Mouse (Mus musculus): ENCODE data around the gene Hexim2. TPM values are rescaled to one million over a fixed set of nuclear protein-coding genes. Genes with fewer than 3 reads are reported as not detected.

The Hexim2 gene
- polyA plus RNA-seq, 2 experiments: 8.6 to 9.4 TPM

DNA sequence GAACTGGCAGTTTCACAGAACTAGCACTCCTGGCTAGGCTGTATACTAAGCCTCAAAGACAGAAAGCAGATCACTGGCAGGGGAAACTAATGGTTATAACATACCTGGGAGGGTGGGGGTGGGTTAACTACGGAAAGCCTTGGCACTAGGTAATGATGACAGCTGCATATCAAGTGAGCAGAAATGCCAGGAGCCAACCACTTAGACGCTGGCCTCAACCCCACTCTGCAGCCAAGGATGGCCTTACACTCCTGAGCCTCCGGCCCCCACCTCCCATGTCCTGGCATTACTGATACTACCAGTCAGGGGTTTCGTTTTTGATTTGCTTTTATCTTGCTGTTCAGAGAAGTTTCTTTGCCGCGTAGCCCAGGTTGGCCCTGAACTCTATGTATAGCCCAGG, 36.4 kb upstream of the Hexim2 start:
- no peak for TF ChIP-seq POLR2A (IDR thresholded peaks at IDR 0.05; ENCODE audit: borderline replicate concordance, extremely low read depth, insufficient read depth, insufficient read length)
- DNase-seq (ENCODE audit: low spot score): no peak
- H3K36me3 ChIP-seq (ENCODE audit: control insufficient read depth, insufficient read depth, low read length): no peaks in the 10 kb centered on the region
- ATAC-seq (ENCODE audit: low FRiP score, low read depth): no peak
- no peak overlapping the region for H3K4me3 ChIP-seq (replicated peaks; ENCODE audit: low read length)
- H3K4me2 ChIP-seq (replicated peaks; ENCODE audit: low read depth, low read length, severe bottlenecking): no peak overlapping the region
- no peaks in the 10 kb centered on the region for H3K9me3 ChIP-seq (ENCODE audit: control insufficient read depth, low read length)
- no peak overlapping the region for H3K27ac ChIP-seq (replicated peaks; ENCODE audit: low read depth, low read length)
- H3K9ac ChIP-seq (ENCODE audit: low read depth, low read length, severe bottlenecking): no peak overlapping the region
- peaks cover 5% of the 10 kb centered on the region; the same call in 1 of the 2 replicates for H3K27me3 ChIP-seq (ENCODE audit: control insufficient read depth, insufficient read depth, low read length)
- WGBS: 82% methylated on average over 6 of the region's 6 CpGs
- H3K4me1 ChIP-seq (ENCODE audit: control insufficient read depth, insufficient read depth, low read length): peaks cover 10% of the 10 kb centered on the region; the same call in 1 of the 2 replicates

- Histone ChIP-seq H3K4me3 (replicated peaks; ENCODE audit: low read length) (no peak overlapping the region; the same call in 1 of the 2 replicates), H3K9ac (ENCODE audit: low read depth, low read length, severe bottlenecking) (no peak overlapping the region), H3K36me3 (ENCODE audit: control insufficient read depth, insufficient read depth, low read length) (no peaks in the 10 kb centered on the region), H3K27me3 (ENCODE audit: control insufficient read depth, insufficient read depth, low read length) (peaks cover 9% of the 10 kb centered on the region; the same call in 1 of the 2 replicates), H3K27ac (replicated peaks; ENCODE audit: low read depth, low read length) (peak overlapping the region; percentile 39; the same call in 1 of the 2 replicates), H3K4me1 (ENCODE audit: control insufficient read depth, insufficient read depth, low read length) (peaks cover 17% of the 10 kb centered on the region), H3K9me3 (ENCODE audit: control insufficient read depth, low read length) (no peaks in the 10 kb centered on the region), H3K4me2 (replicated peaks; ENCODE audit: low read depth, low read length, severe bottlenecking) (peak overlapping the region; percentile 24)
- DNase-seq (ENCODE audit: low spot score): peak; percentile 24
- WGBS: 21% methylated on average over 22 of the region's 22 CpGs
- ATAC-seq (ENCODE audit: low FRiP score, low read depth): no peak
- TF ChIP-seq POLR2A (IDR thresholded peaks at IDR 0.05; ENCODE audit: borderline replicate concordance, extremely low read depth, insufficient read depth, insufficient read length): no peak
Measured at GRCm38 (mm10) chr11:103096979-103097894, 35.0 kb upstream of the Hexim2 start.

- TF ChIP-seq POLR2A (IDR thresholded peaks at IDR 0.05; ENCODE audit: borderline replicate concordance, extremely low read depth, insufficient read depth, insufficient read length): no peak
- Histone ChIP-seq H3K4me3 (replicated peaks; ENCODE audit: low read length) (no peak overlapping the region), H3K9me3 (ENCODE audit: control insufficient read depth, low read length) (no peaks in the 10 kb centered on the region), H3K9ac (ENCODE audit: low read depth, low read length, severe bottlenecking) (no peak overlapping the region), H3K4me1 (ENCODE audit: control insufficient read depth, insufficient read depth, low read length) (peaks cover 20% of the 10 kb centered on the region), H3K4me2 (replicated peaks; ENCODE audit: low read depth, low read length, severe bottlenecking) (no peak overlapping the region), H3K27me3 (ENCODE audit: control insufficient read depth, insufficient read depth, low read length) (peaks cover 9% of the 10 kb centered on the region; the same call in 1 of the 2 replicates), H3K27ac (replicated peaks; ENCODE audit: low read depth, low read length) (no peak overlapping the region), H3K36me3 (ENCODE audit: control insufficient read depth, insufficient read depth, low read length) (no peaks in the 10 kb centered on the region)
- no peak for ATAC-seq (ENCODE audit: low FRiP score, low read depth)
- WGBS: 78% methylated on average over 11 of the region's 11 CpGs
- DNase-seq (ENCODE audit: low spot score): no peak
Measured at GRCm38 (mm10) chr11:103098531-103099190, 33.6 kb upstream of the Hexim2 start.

GRCm38 (mm10) chr11:103099352-103099940, 32.8 kb upstream of the Hexim2 start:
- no peak for TF ChIP-seq POLR2A (IDR thresholded peaks at IDR 0.05; ENCODE audit: borderline replicate concordance, extremely low read depth, insufficient read depth, insufficient read length)
- peaks cover 20% of the 10 kb centered on the region for H3K4me1 ChIP-seq (ENCODE audit: control insufficient read depth, insufficient read depth, low read length)
- no peaks in the 10 kb centered on the region for H3K36me3 ChIP-seq (ENCODE audit: control insufficient read depth, insufficient read depth, low read length)
- 57% methylated on average over 12 of the region's 12 CpGs for WGBS
- no peak for ATAC-seq (ENCODE audit: low FRiP score, low read depth)
- no peak overlapping the region for H3K9ac ChIP-seq (ENCODE audit: low read depth, low read length, severe bottlenecking)
- DNase-seq (ENCODE audit: low spot score): no peak
- peaks cover 9% of the 10 kb centered on the region; the same call in 1 of the 2 replicates for H3K27me3 ChIP-seq (ENCODE audit: control insufficient read depth, insufficient read depth, low read length)
- H3K4me3 ChIP-seq (replicated peaks; ENCODE audit: low read length): no peak overlapping the region
- no peak overlapping the region for H3K27ac ChIP-seq (replicated peaks; ENCODE audit: low read depth, low read length)
- H3K9me3 ChIP-seq (ENCODE audit: control insufficient read depth, low read length): no peaks in the 10 kb centered on the region
- no peak overlapping the region for H3K4me2 ChIP-seq (replicated peaks; ENCODE audit: low read depth, low read length, severe bottlenecking)

DNA sequence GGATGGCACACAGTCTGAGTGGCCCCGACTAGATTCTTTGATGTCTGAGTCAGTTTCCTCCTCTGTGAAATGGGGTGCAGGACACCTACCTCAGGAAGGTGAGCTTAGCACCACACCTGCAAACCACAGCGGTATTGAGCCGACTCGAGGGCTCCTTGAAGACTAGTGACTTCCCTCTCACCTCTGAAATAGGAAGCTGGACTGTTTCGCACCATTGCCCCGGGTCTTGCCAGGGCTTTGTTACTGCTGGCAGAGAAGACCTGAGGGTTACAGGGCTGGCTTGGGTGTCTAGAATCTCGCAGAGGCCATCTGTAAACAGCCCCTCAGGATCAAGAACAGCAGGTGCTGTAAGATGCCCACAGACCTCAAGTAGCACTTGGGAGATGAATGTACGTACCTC, 31.9 kb upstream of the Hexim2 start:
- H3K4me2 ChIP-seq (replicated peaks; ENCODE audit: low read depth, low read length, severe bottlenecking): no peak overlapping the region; the same call in 1 of the 2 replicates
- H3K9me3 ChIP-seq (ENCODE audit: control insufficient read depth, low read length): no peaks in the 10 kb centered on the region
- TF ChIP-seq POLR2A (IDR thresholded peaks at IDR 0.05; ENCODE audit: borderline replicate concordance, extremely low read depth, insufficient read depth, insufficient read length): no peak
- peaks cover 9% of the 10 kb centered on the region; the same call in 1 of the 2 replicates for H3K27me3 ChIP-seq (ENCODE audit: control insufficient read depth, insufficient read depth, low read length)
- ATAC-seq (ENCODE audit: low FRiP score, low read depth): no peak
- no peak overlapping the region for H3K9ac ChIP-seq (ENCODE audit: low read depth, low read length, severe bottlenecking)
- H3K4me3 ChIP-seq (replicated peaks; ENCODE audit: low read length): no peak overlapping the region
- H3K27ac ChIP-seq (replicated peaks; ENCODE audit: low read depth, low read length): no peak overlapping the region
- no peak for DNase-seq (ENCODE audit: low spot score)
- 70% methylated on average over 8 of the region's 8 CpGs for WGBS
- no peaks in the 10 kb centered on the region for H3K36me3 ChIP-seq (ENCODE audit: control insufficient read depth, insufficient read depth, low read length)
- H3K4me1 ChIP-seq (ENCODE audit: control insufficient read depth, insufficient read depth, low read length): peaks cover 20% of the 10 kb centered on the region

All from limb, embryonic 14.5 days (tissue).